Mouse (Mus musculus): ENCODE data around the gene Tpm3-rs7. TPM values are rescaled to one million over a fixed set of nuclear protein-coding genes. Genes with fewer than 3 reads are reported as not detected.
"Not testable (repeated sequence)": the region's sequence is repeated elsewhere in the genome, so short reads cannot be mapped to it uniquely, and the experiment has no call there.

Tpm3-rs7 gene
- polyA plus RNA-seq (2014; fragmentation: Nextera tagmentation; extraction: Ambion mirVana) = 7.1 and 8.4 TPM in 2 replicates

DNA sequence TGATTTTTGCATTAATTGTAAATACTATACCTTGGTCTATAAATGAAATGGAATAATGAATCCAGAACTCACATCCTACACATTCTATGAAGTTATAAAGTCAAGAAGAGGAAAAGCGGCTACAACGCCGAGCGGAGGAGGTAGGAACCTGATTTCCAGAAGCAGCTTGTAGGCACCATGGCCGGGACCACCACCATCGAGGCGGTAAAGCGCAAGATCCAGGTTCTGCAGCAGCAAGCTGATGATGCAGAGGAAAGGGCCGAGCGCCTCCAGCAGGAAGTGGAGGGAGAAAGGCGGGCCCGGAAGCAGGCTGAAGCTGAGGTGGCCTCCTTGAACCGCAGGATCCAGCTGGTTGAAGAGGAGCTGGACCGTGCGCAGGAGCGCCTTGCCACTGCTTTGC lies at the start of gene Tpm3-rs7:
Gene Tpm3-rs7, plus strand, starts transcription at position 110 of the 400 bp plus-strand sequence.
- H3K9me3 ChIP-seq (replicated peaks; ENCODE audit: control insufficient read depth, low read length); H3K27ac ChIP-seq (replicated peaks; ENCODE audit: low read depth, low read length); H3K9ac ChIP-seq (replicated peaks; ENCODE audit: low read length); DNase-seq (ENCODE audit: low spot score); H3K36me3 ChIP-seq (replicated peaks; ENCODE audit: control insufficient read depth, insufficient read depth, low read depth, low read length); H3K4me1 ChIP-seq (ENCODE audit: control insufficient read depth, insufficient read depth, low read length); H3K4me3 ChIP-seq (ENCODE audit: low read depth, low read length); H3K4me2 ChIP-seq (ENCODE audit: low read depth, low read length); H3K27me3 ChIP-seq (ENCODE audit: control insufficient read depth, insufficient read depth, low read length); ATAC-seq (replicated peaks; ENCODE audit: insufficient number of reproducible peaks, low FRiP score, low TSS enrichment, low read depth): not testable (repeated sequence)
- WGBS = 92% methylated on average over 16 of the region's 16 CpGs

DNA sequence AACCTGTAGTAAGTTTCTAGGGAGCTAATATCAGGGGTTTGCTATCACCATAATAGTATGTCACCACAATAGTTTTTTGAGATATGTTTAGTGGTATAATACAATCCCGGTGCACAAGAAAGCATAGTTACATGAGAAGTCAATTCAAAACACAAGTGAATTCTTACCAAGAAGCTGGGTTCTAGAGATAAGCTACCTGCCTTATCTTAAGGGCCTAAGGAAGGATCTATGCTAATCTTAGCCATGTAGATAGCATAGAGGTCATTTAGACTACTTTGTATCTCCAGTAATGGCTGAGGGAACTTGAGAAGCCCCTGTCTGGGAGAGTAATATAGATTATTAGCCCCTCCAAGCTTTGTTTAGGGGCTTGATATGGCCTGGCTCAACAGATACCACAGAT lies 2.6 kb downstream of the Tpm3-rs7 start:
- Histone ChIP-seq H3K9me3 (replicated peaks; ENCODE audit: control insufficient read depth, low read length) (no peaks in the 10 kb centered on the region), H3K4me3 (ENCODE audit: low read depth, low read length) (no peak overlapping the region), H3K27me3 (ENCODE audit: control insufficient read depth, insufficient read depth, low read length) (no peaks in the 10 kb centered on the region), H3K27ac (replicated peaks; ENCODE audit: low read depth, low read length) (no peak overlapping the region), H3K4me1 (ENCODE audit: control insufficient read depth, insufficient read depth, low read length) (no peaks in the 10 kb centered on the region), H3K36me3 (replicated peaks; ENCODE audit: control insufficient read depth, insufficient read depth, low read depth, low read length) (no peaks in the 10 kb centered on the region), H3K9ac (replicated peaks; ENCODE audit: low read length) (no peak overlapping the region), H3K4me2 (ENCODE audit: low read depth, low read length) (no peak overlapping the region)
- WGBS = 87% methylated on average over 1 of the region's 1 CpGs
- DNase-seq (ENCODE audit: low spot score) (no peak), ATAC-seq (replicated peaks; ENCODE audit: insufficient number of reproducible peaks, low FRiP score, low TSS enrichment, low read depth) (no peak)

GRCm38 (mm10) chr14:113363361-113363760 lies 49.0 kb downstream of the Tpm3-rs7 start:
- no peak overlapping the region for H3K9ac ChIP-seq (replicated peaks; ENCODE audit: low read length)
- no peaks in the 10 kb centered on the region for H3K4me1 ChIP-seq (ENCODE audit: control insufficient read depth, insufficient read depth, low read length)
- H3K4me3 ChIP-seq (ENCODE audit: low read depth, low read length) = no peak overlapping the region
- DNase-seq (ENCODE audit: low spot score) = no peak
- no peaks in the 10 kb centered on the region for H3K36me3 ChIP-seq (replicated peaks; ENCODE audit: control insufficient read depth, insufficient read depth, low read depth, low read length)
- H3K4me2 ChIP-seq (ENCODE audit: low read depth, low read length) = no peak overlapping the region
- no peak overlapping the region for H3K27ac ChIP-seq (replicated peaks; ENCODE audit: low read depth, low read length)
- no peaks in the 10 kb centered on the region for H3K27me3 ChIP-seq (ENCODE audit: control insufficient read depth, insufficient read depth, low read length)
- 79% methylated on average over 1 of the region's 1 CpGs for WGBS
- no peak for ATAC-seq (replicated peaks; ENCODE audit: insufficient number of reproducible peaks, low FRiP score, low TSS enrichment, low read depth)
- no peaks in the 10 kb centered on the region for H3K9me3 ChIP-seq (replicated peaks; ENCODE audit: control insufficient read depth, low read length)
